Mouse (Mus musculus) lung, embryonic 15.5 days (tissue): ENCODE measurements at regions not wholly inside any gene's neighbourhood (a gene's known extent, or its start where the extent isn't known, plus 50 kb on each side); places are given as distances from the start of the nearest gene placed in this dataset.

ENCODE experiments used
- ATAC-seq: fragments of 200-750 bp; cut with Nextera tagmentation; 2 replicates; pipeline ENCODE4 v1.8.0; 2017; ENCODE audit warnings: moderate number of reproducible peaks, borderline replicate concordance; ENCODE audit not compliant: low FRiP score, low TSS enrichment; ENCODE audit errors: extremely low read depth
- H3K27ac ChIP-seq: fragments of 300-500 bp; sonication (generic); 2 replicates; pipeline ENCODE4 v1.5.1; 2015; ENCODE audit warnings: moderate library complexity, mild to moderate bottlenecking, inconsistent platforms
- H3K27me3 ChIP-seq: fragments of 300-500 bp; sonication (generic); 2 replicates; pipeline ENCODE4 v1.6.1; 2015; ENCODE audit warnings: inconsistent platforms
- H3K36me3 ChIP-seq: fragments of 300-500 bp; sonication (generic); 2 replicates; pipeline ENCODE4 v1.6.1; 2015; ENCODE audit warnings: inconsistent platforms
- H3K4me1 ChIP-seq: fragments of 300-500 bp; sonication (generic); 2 replicates; pipeline ENCODE4 v1.6.1; 2015; ENCODE audit warnings: inconsistent platforms
- H3K4me2 ChIP-seq: fragments of 300-500 bp; sonication (generic); 2 replicates; pipeline ENCODE4 v1.6.1; 2015; ENCODE audit warnings: inconsistent platforms, mild to moderate bottlenecking, moderate library complexity
- H3K4me3 ChIP-seq: fragments of 300-500 bp; sonication (generic); 2 replicates; pipeline ENCODE4 v1.5.1; 2015; ENCODE audit warnings: mild to moderate bottlenecking, inconsistent platforms
- H3K9ac ChIP-seq: fragments of 300-500 bp; sonication (generic); 2 replicates; pipeline ENCODE4 v1.6.1; 2015; ENCODE audit warnings: inconsistent platforms
- H3K9me3 ChIP-seq: fragments of 300-500 bp; sonication (generic); 2 replicates; pipeline ENCODE4 v1.6.1; 2016; ENCODE audit warnings: inconsistent platforms
- WGBS: fragments of 180-500 bp; shearing (Covaris S2); methylation state at CpG from one replicate; pipeline ENCODE4 v1.1.7; 2015; 5-methylcytosine and 5-hydroxymethylcytosine counted together

DNA sequence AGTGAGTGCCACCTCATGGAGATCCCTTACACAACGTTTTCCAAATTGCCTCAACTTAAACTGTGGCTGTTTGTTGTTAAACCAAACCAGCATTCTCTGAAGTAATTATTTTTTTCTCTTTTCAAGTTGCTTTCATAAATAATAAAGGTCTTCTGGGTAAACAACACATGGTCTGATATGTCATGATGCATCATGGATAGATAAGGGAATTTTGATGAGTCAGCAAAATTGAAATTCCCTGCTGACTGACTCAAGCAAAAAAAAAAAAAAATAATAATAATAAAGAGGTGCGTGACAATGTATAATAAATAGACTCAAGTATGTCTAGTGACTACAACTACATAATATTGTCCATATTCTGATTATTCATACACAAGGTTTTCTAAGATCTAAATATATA lies 201.8 kb downstream of the Adgb start:
- WGBS = 74% methylated on average over 2 of the region's 2 CpGs
- H3K36me3 ChIP-seq = no peaks in the 10 kb centered on the region
- no peaks in the 10 kb centered on the region for H3K4me1 ChIP-seq
- H3K4me3 ChIP-seq = no peak overlapping the region
- no peaks in the 10 kb centered on the region for H3K9me3 ChIP-seq
- no peak overlapping the region for H3K9ac ChIP-seq
- H3K27me3 ChIP-seq = no peaks in the 10 kb centered on the region
- no peak overlapping the region for H3K4me2 ChIP-seq
- no peak for ATAC-seq
- no peak overlapping the region for H3K27ac ChIP-seq

DNA sequence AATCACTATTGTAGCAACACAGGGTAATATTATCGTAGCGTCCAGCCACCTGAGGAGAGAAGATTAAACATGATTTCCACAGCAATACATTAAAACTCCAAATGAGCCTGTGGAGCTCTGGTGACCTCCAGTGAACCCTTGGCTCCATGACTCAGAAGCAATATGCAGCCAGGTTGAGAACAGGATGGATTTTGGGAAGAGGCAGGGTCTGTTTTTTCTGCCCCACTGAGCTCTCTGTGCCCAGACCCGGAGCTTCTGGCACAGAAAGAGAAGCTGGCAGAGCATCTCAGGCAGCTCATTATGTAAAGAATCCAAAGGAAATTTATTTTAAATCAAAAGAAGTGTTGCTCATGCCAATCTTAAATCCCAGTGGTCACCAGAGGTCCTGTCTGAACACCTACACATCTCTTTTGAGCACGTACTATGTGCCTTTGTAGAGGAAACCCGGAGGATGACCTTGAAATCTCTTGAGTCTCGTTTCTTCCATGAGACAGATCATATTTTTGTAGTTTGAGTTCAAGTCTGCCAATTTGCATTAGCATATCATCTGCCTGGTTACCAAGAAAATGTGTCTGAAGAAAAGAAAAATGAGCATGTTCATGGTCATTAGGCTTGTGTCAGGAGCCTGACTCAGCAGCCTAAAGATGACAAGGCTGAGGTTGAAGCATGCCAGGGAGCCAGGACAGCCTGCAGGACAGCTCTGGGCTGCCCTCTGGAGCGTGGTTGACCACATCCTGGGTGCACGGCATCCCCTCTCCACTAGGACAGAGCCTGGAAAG lies 219.4 kb downstream of the Adgb start:
- no peak overlapping the region for H3K27ac ChIP-seq
- no peaks in the 10 kb centered on the region for H3K4me1 ChIP-seq
- no peak overlapping the region for H3K4me2 ChIP-seq
- H3K4me3 ChIP-seq = no peak overlapping the region
- ATAC-seq = no peak
- no peaks in the 10 kb centered on the region for H3K9me3 ChIP-seq
- WGBS = 71% methylated on average over 8 of the region's 8 CpGs
- H3K9ac ChIP-seq = no peak overlapping the region
- H3K27me3 ChIP-seq = no peaks in the 10 kb centered on the region
- H3K36me3 ChIP-seq = no peaks in the 10 kb centered on the region

DNA sequence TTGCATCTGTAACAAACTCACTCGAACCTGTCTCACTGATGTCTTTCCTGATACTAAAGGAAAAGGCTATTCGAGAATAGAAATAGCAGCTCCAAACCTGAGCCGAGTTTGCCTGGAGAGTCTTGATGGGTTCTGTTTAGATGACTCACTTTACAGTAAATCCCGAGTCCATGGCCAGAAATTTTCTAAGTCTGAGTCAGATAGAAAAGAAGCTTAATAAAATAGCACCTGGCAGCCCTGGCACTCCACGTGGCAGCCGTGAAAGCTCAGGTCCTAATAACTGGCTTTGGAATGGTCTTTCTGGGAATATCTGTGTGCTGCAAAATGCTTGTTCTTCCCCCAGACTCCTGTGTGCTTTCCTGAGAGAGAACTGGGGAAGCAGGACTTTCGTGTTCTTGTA lies 220.0 kb downstream of the Adgb start:
- no peak for ATAC-seq
- H3K27me3 ChIP-seq = no peaks in the 10 kb centered on the region

DNA sequence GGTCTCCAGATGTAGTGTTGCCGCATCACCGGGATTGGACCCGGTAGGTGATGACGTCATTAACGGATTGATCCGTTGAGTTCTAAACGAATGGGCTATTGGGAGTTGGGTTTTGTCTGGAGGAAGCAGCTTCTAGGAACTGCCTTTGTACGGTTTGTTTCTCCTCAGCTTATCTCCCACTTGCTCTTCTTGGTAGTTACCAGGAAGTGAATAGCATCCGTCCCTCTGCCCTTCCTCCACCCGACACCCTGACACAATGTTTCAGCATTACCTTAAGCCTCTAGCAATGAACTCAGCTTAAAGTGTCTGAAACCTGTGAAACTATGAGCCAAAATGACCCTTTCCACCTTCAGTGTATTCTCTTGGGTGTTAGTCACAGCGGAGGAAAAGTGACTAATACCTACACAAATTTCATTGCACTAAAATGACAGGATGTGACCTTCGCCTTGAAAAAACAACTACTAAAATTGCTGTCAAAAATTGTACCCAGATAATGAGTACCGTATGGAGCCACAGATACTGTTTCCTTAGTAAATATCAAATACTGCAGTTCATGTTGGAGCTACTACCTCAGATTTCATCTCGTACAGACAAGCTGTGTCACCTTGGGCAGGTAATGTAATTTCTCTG lies 237.1 kb downstream of the Adgb start:
- H3K27me3 ChIP-seq = no peaks in the 10 kb centered on the region
- no peaks in the 10 kb centered on the region for H3K4me1 ChIP-seq
- no peak overlapping the region for H3K9ac ChIP-seq
- 81% methylated on average over 14 of the region's 14 CpGs for WGBS
- H3K9me3 ChIP-seq = no peaks in the 10 kb centered on the region
- H3K4me2 ChIP-seq = no peak overlapping the region
- H3K27ac ChIP-seq = no peak overlapping the region
- H3K4me3 ChIP-seq = no peak overlapping the region
- H3K36me3 ChIP-seq = no peaks in the 10 kb centered on the region
- no peak for ATAC-seq

More for the DNA sequence above, 220.0 kb downstream of the Adgb start:
- H3K4me2 ChIP-seq = no peak overlapping the region
- no peak overlapping the region for H3K4me3 ChIP-seq
- no peaks in the 10 kb centered on the region for H3K9me3 ChIP-seq
- H3K9ac ChIP-seq = no peak overlapping the region
- H3K27ac ChIP-seq = no peak overlapping the region
- no peaks in the 10 kb centered on the region for H3K36me3 ChIP-seq
- H3K4me1 ChIP-seq = no peaks in the 10 kb centered on the region
- WGBS = 82% methylated on average over 7 of the region's 7 CpGs

DNA sequence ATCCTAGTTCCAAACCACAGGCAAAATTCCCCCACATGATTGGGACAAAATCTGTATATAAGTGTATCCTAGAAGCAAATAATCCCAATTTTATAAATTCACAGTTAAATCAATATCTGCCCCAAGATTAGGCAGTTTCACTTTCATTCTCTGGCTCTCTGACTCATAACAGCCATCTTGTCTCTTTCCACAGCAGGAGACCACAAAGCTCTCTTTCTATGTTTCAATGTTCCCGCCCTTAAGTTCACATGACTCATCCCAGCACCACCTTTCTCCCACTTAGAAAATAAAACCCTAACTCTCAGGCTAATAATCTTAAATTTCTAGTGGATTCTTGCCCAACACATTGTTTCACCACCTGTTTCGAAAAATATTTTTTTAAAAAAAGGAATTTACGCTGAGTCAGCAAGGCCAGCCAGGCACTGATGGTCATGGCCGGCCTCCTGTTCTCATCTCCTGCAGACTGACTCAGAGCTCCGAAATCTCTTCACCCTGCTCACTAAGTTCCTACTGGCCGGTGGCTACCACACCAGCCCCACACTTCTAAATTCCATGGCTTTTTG lies 247.5 kb downstream of the Adgb start:
- H3K27ac ChIP-seq = no peak overlapping the region
- no peak for ATAC-seq
- no peak overlapping the region for H3K9ac ChIP-seq
- H3K4me3 ChIP-seq = no peak overlapping the region
- WGBS = 82% methylated on average over 6 of the region's 6 CpGs
- no peaks in the 10 kb centered on the region for H3K36me3 ChIP-seq
- no peak overlapping the region for H3K4me2 ChIP-seq
- no peaks in the 10 kb centered on the region for H3K4me1 ChIP-seq
- H3K9me3 ChIP-seq = no peaks in the 10 kb centered on the region
- no peaks in the 10 kb centered on the region for H3K27me3 ChIP-seq

DNA sequence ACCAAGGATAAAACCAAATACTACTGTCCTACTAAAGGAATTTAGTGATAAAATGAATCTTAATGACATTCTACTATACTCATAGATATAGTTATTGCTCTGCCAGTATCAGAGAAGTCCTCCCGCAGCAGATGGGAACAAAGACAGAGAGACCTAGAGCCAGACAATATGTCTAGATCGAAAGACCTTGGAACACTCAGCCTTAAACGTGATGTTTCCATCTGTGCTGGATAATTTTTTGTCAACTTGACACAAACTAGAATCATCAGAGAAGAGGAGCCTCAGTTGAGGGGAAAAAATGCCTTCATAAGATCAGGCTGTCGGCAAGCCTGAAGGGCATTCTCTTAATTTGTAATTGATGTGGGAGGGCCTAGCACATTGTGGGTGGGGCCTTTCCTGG lies 252.4 kb downstream of the Adgb start:
- no peak overlapping the region for H3K4me2 ChIP-seq
- H3K27me3 ChIP-seq = no peaks in the 10 kb centered on the region
- H3K4me1 ChIP-seq = no peaks in the 10 kb centered on the region
- WGBS = 83% methylated on average over 4 of the region's 4 CpGs
- H3K9me3 ChIP-seq = no peaks in the 10 kb centered on the region
- no peak overlapping the region for H3K27ac ChIP-seq
- H3K4me3 ChIP-seq = no peak overlapping the region
- H3K9ac ChIP-seq = no peak overlapping the region
- no peaks in the 10 kb centered on the region for H3K36me3 ChIP-seq
- no peak; the same call in 1 of the 2 replicates for ATAC-seq

DNA sequence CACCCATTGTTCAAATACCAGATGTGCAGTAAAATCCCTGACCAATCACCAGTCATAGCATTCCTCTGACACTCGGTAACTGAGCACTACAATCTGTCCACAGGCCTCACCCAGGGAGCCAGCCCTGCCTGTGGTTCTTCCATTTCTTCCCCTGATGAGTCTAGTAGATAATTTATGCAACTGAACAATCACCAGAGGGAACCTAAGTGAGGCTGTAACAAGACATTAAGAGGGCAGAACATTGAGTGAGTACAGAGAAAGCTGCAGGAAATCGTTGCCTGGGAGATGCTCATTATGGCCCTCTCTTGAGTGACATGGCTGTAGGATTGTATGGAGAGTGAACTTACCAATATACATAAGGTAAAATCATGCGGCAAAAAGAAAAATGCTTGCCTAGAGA lies 255.2 kb downstream of the Adgb start:
- no peak overlapping the region for H3K4me3 ChIP-seq
- WGBS = 79% methylated on average over 3 of the region's 3 CpGs

DNA sequence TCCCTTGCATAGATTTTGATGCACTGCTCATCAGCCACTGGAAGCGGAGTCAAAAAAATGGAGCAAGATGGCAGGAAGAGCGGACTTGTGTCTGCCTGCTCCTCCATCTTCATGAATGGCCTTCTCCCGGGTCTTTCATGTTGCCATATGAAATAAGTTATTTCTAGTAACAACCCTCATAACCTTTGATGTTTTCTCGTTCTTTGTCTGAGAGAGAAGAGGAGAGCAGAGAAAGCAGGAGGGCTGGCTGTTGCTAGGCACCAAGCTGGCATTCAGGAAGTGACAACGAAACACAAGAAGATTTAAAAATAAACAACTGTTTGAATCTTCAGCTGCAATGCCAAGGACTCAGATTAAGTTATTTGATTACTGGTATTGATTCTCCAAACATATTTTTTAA lies 256.8 kb downstream of the Adgb start:
- no peak overlapping the region for H3K9ac ChIP-seq
- no peak overlapping the region for H3K4me3 ChIP-seq
- H3K27me3 ChIP-seq = no peaks in the 10 kb centered on the region
- H3K4me1 ChIP-seq = no peaks in the 10 kb centered on the region
- WGBS = 57% methylated on average over 5 of the region's 5 CpGs
- H3K36me3 ChIP-seq = no peaks in the 10 kb centered on the region
- no peak for ATAC-seq
- no peak overlapping the region for H3K27ac ChIP-seq
- no peak overlapping the region for H3K4me2 ChIP-seq
- H3K9me3 ChIP-seq = no peaks in the 10 kb centered on the region

More for the DNA sequence above, 255.2 kb downstream of the Adgb start:
- Histone ChIP-seq H3K9ac (no peak overlapping the region), H3K4me1 (no peaks in the 10 kb centered on the region), H3K36me3 (no peaks in the 10 kb centered on the region), H3K27ac (no peak overlapping the region), H3K9me3 (no peaks in the 10 kb centered on the region), H3K4me2 (no peak overlapping the region), H3K27me3 (no peaks in the 10 kb centered on the region)
- no peak for ATAC-seq

DNA sequence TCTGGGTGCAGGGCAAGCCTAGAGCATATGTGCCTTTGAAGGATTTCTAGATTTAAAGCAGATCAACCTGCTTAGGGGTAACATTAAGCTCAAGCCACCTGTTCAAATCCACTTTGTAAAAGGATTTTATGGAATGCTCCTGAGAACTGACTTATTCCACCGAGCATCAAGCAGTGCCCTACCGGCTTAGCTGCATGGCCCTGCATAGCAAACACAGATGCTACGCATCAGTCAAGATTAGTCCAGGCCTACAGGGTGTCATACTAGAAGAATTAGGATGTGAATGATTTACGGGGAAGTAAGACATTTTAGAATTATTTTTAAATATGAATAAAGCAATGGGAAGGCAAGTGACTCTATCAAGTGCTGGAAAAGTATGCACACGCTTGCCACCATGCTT lies 263.8 kb downstream of the Adgb start:
- Histone ChIP-seq H3K36me3 (no peaks in the 10 kb centered on the region), H3K9ac (no peak overlapping the region), H3K27me3 (no peaks in the 10 kb centered on the region), H3K4me3 (no peak overlapping the region), H3K4me2 (no peak overlapping the region), H3K4me1 (no peaks in the 10 kb centered on the region), H3K9me3 (no peaks in the 10 kb centered on the region), H3K27ac (no peak overlapping the region)
- ATAC-seq = no peak
- 70% methylated on average over 5 of the region's 5 CpGs for WGBS

DNA sequence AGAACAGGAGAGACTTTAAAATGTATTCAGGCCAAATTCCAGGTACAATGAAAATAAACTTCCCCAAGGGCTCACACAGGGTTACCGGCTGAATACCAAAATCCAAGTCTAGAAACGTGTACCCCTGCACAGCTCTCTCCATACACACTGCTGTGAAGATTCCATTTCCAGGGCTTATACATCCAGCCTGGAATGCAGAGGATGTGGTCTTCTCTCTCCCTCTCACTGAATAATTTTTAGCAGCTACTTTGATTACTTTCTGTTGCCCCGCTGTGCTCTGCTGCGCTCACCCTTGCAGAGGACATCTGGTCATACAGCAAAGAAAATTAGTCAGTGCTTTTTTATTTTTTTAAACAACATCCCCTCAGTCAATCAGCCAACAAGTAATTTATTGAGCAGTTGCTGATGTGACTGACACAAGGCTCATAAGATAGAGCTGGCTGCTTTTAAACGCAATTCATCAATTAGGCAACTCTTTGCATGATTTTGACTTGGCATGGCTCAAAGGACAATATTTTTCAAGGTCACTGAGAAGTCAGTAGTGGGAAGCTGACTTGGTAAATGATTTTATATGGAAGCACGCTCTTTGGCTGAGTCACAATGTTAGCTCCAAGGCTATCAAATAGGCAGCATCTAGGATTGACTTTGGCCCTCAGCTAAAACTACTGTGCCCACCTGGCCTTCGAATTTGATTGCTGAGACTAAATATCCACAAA lies 266.2 kb downstream of the Adgb start:
- H3K36me3 ChIP-seq = no peaks in the 10 kb centered on the region
- no peak overlapping the region for H3K9ac ChIP-seq
- H3K9me3 ChIP-seq = no peaks in the 10 kb centered on the region
- no peak overlapping the region for H3K27ac ChIP-seq
- ATAC-seq = no peak
- no peaks in the 10 kb centered on the region for H3K27me3 ChIP-seq
- H3K4me3 ChIP-seq = no peak overlapping the region
- no peak overlapping the region for H3K4me2 ChIP-seq
- H3K4me1 ChIP-seq = no peaks in the 10 kb centered on the region
- WGBS = 57% methylated on average over 7 of the region's 7 CpGs

DNA sequence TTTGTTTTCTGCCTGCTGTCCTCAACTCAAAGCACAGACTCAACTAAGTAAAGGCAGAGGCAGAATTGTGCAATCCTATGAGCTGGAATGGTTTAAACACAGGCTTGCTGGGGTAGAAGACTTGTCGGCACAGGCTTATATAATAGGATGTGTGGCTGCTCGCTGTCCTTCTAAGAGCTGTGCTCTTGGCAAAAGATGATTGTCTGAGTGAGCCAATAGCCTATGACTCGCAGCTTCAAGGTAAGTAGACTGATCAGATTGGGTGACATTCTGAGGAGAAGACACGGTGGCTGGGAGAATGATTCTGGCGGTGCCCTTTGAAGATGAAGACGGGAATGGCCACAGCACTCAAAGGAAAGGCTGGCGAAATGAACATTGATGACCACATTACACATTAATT lies 268.1 kb downstream of the Adgb start:
- WGBS = 86% methylated on average over 7 of the region's 7 CpGs
- Histone ChIP-seq H3K4me3 (no peak overlapping the region), H3K4me2 (no peak overlapping the region)

DNA sequence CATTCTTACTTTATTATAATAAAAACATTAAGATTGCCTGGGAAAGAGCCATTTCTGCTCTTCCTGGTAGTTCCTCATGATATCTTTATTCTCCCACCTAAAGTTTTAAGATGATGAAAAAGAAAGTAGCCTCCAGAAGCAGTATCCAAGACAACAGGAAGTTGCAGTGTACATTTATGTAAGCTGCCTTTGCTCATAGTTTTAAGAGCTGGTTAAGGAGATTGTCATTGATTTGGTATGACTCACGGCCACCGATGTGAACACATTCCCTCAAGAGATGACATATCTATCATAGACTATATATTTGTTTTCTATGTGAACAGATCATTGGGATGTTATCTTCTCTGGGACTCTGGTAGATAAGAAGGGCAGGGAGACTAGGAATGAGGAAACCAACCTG lies 281.8 kb downstream of the Adgb start:
- no peak overlapping the region for H3K9ac ChIP-seq
- H3K4me2 ChIP-seq = no peak overlapping the region
- no peak for ATAC-seq
- H3K4me3 ChIP-seq = no peak overlapping the region
- no peaks in the 10 kb centered on the region for H3K4me1 ChIP-seq
- 85% methylated on average over 2 of the region's 2 CpGs for WGBS
- H3K27ac ChIP-seq = no peak overlapping the region
- H3K9me3 ChIP-seq = no peaks in the 10 kb centered on the region
- H3K36me3 ChIP-seq = no peaks in the 10 kb centered on the region
- H3K27me3 ChIP-seq = no peaks in the 10 kb centered on the region

More for the DNA sequence above, 268.1 kb downstream of the Adgb start:
- Histone ChIP-seq H3K36me3 (no peaks in the 10 kb centered on the region), H3K27me3 (no peaks in the 10 kb centered on the region), H3K9ac (no peak overlapping the region), H3K27ac (no peak overlapping the region), H3K9me3 (no peaks in the 10 kb centered on the region), H3K4me1 (no peaks in the 10 kb centered on the region)
- no peak for ATAC-seq
